Mouse (Mus musculus) frontal cortex, postnatal 14 days (tissue): ENCODE results near the gene Serinc4.

Experiments
- DNase-seq, 2 experiments: peaks; one replicate each; pipeline ENCODE4 v3.0.0; 2022; ENCODE audit warnings: low spot score in 2 of 2

Serinc4 gene

DNA sequence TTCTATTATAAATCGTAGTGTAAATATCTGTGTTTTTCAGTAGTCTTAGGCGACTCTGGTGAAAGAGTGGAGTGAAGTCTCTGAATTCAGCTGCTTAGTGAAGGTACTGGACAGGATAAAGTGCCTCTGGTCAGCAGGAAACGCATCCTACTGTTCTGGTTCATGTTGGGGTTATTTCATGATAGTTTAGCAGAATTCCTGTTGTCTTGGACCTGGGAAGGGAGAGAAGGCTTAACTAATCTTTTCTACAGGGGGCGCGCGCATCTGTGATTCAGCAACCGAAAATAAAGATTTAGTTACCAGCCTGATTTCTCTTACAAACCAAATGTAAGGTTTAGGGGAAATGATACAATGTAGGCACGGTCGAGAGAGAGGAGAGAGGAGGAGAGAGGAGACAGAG lies 8.4 kb downstream of the Serinc4 start:
- no peak for DNase-seq

DNA sequence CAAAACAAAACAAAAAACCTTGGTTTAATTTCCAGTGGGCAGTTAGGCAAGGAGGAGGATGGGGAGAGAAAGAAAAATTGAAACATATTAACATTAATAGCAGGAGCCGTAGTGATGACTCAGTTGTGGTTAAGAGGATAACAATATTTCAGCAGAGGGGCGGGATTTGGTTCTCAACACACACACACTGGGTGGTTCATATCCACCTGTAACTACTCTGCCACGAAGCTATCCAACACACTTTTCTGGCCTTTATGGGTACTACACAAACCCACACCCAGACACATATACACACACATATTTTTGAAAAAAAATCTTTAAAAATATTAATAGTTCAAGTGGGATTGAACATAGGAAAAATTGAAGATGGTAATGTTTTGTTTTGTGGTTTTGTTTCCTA lies 9.6 kb downstream of the Serinc4 start:
- no peak for DNase-seq

DNA sequence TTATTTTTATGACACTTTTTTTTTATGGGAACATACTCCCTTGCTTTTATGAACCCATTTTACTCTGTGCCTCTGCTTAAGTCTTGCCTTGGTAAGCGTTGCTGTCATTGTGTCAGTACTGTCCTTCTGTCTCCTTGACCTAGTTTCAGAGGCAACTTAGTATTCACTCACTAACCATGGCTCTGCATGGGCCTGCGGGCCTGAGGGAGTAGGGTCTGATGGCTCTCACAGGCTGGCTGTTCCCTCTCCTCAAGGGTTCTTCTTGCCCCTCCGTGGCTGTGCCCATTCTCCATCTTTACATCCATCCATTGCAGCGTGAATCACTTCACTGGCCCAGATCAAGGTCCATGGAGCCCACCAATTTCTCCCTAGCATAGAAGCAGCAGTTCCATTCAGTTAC lies 10.1 kb downstream of the Serinc4 start:
- DNase-seq: no peak

DNA sequence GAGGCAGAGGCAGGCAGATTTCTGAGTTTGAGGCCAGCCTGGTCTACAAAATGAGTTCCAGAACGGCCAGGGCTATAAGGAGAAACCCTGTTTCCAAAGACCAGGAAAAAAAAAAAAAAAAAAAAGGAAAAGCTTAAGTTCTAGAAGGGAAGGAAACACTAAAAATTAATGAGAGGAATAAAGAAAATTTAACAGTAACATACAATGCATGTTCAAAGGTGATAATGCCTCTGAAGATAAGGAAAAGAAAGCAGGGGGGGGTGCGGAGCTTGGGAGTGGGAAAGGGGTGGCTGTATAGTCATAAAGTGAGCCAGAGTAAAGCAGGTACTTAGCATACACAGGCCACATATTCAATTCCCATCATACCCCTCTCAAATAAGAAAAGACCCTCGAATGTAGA lies 11.5 kb downstream of the Serinc4 start:
- DNase-seq: no peak

DNA sequence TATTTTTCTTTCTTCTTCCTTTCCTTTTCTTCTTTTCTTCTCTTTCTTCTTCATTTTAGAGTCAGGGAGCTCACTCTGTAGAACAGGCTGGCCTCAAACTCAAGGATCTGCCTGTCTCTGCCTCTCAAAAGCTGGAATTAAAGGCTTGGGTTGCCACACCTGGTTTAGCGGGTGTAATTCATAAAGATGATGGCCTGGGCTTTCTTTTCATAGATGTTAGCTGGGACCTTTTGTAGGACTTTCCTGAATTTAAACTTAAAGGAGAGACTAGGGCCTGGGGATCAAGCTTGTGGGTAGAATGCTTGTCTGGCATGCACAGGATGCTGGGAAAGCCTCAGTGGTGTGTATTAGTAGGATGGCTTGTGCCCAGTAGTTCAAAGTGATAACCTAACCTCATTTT lies 12.4 kb downstream of the Serinc4 start, which contains the start of gene Ell3:
Ell3 (minus strand) TSS at position 101 of the 400 bp plus-strand sequence.
- DNase-seq: no peak

DNA sequence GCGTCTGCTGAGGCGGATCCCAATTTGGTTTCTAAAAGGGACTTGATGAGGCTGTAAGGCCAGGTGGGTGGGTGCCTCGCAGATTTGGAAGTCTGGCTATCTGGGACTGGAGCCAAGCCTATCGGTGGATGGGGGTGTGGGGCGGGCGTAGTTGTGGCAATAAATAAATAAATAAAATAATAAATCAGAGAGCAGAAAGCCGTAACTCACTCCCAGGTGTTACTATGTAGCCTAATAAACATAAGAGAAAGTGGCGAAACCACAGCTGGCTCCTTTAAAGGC lies 13.6 kb downstream of the Serinc4 start:
- no peak for DNase-seq

DNA sequence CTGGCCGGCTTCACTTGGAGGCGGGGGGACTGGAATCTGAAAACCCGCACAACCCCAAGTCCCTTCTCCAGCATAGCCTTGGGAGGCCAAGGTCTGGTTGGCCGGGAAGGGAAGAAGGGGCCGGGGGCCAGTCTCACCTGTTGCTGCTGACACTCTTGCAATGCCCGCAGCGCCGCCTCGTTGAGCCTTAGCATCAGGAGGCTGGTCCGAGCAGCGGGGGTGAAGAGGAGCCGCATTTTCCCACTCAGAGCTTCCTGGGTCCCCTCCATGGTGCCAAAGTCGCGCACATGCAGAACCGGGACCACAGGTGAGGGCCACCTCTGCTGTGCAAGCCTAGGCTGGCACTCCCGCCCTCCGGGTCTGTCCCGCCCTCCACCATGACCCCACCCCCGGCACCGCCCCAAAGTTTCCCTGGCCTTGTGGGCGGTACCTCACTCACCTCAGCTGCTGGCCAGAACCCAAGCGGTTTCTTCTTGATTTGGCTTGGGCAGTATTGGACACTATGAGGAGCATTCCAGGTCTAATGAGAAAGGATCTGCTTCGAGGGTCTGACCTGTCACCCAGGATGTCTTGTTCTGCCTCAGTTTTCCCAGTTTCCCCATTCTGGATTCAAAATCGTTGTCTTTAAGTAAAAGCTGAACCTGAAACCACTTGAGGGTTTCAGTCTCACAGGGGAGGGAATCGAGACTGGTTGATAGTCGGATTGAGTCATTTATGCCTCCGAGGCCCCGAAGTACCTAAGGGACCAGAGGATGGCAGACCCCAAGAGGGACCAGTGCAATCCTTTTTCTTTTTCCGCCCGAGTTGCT lies 14.1 kb downstream of the Serinc4 start:
- no peak for DNase-seq

DNA sequence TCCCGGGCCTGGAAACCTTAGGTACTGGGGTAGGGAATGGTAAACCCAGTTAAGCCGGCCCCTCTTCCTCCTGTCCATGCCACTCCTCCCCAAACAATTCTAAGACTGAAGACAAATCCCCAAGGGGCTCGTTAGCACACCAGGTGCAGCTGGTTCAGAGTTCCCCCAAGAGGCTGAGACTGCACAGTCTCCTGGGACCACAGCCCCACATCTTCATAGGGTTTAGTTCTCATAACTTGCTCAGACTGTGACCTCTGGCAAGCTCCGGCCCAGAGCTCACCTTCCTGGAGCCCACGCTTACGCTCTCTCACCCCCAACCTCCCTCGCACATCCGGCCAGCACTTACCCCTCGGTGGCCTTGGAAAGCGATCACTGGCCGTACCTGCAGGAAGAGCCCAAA lies 14.8 kb downstream of the Serinc4 start:
- no peak for DNase-seq

DNA sequence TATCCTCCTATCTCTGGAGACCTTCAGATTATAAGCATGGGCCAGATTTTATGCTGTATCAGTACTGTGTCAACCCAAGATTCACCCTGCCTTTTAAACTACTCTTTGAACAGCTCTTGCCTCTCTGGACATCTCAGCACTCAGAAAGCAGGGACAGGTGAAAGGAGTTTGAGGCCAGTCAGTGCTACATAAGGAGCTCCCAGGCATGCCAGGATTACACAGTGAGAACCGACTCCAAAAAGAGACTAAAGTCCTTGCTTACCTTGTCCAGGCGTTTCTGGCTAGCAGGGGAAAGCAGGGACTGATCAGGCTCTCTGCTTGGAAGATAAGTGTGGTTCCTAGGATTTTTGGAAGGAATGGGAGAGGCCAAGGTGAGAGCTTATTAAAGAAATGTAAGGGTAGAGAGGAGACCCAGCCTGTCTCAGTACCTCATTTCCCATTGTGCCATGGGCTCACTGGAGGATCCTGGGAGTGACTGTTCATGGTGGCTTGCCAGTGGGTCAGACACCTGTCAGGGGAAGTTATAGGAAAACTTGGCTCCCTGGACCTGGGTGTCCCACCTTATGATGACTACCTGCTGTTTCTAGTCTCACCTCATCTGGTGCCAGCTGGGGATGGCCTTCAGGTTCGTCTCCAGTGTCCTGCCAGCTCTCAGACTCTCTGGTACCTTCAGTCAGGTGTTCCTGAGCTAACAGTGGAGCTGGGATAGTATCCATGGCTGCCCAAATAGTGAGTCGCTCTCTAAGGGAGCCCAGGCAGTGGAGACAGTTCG lies 15.6 kb downstream of the Serinc4 start:
- no peak for DNase-seq

DNA sequence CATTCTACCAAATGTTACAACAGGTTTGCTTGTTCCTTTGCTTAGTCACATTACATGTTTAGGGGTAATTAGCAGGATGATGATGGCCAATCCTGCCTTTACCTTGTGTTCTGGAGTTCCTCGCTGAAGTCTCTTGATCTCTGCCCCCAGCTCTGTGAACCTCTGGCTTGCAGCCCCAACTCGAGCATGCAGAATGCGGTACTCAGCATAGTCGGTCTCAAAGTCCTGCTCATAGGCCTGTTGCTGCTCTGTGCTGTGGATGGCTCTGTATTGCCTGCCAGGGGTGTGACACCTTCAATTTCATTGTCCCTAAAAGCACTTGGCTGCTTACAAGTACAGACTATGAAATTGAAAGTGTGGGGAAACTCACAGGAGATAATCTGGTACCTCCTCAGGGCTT lies 16.8 kb downstream of the Serinc4 start:
- DNase-seq: no peak

DNA sequence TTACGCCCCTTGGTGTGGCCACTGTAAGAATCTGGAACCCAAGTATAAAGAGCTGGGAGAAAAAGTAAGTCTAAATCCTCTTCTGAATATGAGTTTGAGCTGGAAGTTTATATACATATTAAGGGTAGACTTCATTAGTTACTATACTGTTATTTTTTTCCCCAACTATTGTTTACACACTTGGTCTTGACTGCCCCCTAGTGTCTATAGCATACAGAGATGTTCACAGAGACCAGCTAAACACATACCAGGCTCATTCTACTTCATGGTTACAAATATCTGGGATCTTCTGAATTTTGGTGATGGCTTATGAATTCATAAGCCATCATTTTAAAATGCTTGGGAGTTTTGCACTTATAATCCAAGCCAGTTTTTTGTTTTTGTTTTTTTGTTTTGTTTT lies 21.7 kb downstream of the Serinc4 start:
- no peak for DNase-seq

DNA sequence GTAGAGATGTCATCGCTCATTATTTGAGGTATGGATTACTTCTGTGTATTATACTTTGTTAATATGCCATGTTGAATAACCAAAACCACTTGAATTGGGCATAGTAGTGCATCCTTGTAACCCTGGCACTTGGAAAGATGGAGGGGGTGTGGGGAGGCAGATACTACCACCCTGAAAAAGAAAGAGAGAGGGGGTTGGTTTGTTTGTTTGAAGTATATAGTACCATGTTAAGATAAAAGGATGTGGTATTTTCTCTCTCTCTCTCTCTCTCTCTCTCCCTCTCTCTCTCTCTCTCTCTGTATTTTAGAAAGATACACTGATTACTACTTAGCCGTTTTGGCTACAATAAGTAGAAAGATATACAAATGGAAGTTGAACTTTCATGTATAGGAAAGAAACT lies 30.7 kb downstream of the Serinc4 start:
- no peak for DNase-seq

DNA sequence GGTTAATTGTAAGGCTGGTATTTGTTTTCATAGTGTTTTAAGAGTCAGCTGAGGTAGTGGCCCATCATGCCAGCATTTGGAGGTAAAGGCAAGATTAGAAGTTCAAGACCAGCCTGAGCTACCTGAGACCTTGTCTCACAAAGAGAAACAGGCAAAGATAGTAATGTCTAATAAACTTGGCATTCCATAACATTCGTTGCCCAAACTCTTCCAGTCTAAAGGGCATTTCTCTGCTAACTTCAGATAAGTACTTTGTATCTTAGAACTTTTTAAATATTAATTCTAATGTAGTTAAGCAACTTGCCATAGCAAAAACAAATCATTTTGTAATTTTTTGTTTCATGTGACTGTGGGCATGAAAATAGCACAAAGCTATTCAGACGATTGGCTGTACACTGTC lies 33.4 kb downstream of the Serinc4 start:
- no peak for DNase-seq

DNA sequence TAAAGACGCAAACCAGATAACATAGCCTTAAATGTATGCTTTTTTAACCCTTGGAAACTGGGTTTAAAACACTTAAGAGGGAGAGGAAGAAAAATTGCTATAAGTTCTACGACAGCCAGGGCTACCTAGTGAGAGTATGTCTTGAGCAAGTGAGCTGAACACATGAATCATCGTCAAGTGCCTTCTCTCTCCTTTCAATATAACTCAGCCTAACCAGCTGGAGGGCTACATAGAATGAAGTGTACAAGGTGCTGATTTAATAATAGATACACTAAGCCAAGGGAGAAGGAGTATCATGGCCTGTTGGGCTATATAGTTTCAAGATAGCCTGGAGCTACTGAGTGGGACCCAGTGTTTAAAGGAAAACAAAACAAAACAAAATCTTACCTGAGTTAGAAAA lies 38.1 kb downstream of the Serinc4 start:
- no peak for DNase-seq

DNA sequence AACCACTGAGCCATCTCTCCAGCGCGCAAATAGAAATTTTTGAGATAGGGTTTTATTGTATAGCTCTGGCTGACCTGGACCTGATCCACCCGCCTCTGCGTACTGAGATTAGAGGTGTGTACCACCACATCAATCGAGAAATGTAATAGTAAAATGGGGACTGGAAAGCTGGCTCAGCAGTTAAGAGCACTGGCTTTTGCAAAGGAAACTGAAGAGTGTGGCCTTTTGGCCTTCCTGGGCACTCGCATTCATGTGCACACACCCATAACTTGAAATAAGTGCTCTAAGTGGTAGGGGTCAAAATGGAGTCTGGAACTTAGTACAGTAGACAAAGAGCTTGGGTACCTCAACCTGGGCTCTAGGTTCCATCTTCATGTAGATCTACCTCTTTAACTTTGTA lies 40.2 kb downstream of the Serinc4 start:
- no peak for DNase-seq

DNA sequence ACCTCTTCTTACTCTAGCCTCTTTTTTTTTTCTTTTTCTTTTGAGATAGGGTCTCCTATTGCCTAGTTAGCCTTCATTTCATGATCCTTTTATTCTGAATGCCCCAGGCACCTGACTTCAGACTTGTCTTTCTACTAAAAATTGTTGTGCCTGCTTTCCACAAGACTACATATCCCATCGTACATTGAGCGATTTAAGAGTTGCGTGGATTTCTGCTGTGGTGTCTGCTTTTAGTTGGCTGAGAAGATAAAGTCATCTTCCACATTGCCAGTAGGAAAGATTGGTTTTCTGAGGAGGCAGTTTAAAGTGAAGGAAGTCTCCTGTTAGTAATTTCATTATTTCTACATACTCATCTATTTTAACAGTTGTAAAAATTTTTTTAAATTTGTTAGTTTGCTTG lies 41.0 kb downstream of the Serinc4 start:
- DNase-seq: no peak

DNA sequence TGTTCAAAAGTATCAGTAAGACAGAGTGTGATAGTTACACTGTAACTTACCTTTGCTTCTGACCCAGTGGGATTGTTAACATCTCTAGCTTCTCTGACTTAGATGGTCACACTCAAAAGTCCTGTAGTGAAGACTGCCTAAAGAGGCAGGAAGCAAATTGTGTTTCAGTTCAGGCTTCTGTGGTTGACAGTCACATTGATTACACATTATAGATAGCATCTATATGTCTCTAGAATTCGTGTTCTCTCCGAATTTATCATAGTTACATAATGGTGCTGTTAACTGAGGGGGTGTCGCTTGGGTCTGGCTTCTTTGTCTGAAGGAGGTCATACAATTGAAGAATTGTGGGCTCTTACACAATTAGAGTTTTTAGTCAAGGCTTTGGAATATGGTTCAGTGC lies 41.5 kb downstream of the Serinc4 start:
- DNase-seq: no peak

DNA sequence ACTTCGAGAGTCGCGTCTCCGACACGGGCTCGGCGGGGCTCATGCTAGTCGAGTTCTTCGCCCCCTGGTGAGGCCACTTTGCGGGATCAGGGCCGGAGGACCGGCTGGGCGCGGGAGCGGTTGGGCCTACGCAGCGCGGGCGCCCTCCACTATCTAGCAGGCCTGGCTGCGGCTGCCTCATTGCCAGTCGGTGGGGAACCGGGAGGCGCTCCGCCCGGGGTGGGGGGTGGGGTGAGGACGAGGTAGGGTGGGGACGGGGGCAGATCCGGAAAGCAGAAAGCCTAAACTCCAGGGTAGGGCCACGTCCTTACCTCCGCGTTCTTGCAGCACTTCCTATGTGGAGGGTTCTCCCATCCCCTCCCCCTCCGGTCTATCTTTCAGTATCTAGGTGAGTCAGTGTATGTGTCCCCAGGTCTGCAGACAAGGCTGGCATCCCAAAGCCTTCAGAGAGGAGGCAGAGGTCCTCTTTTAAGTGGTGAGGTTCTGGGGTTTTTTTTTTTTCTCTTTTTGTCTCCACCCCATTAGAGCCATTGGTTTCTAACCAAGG lies 42.4 kb downstream of the Serinc4 start:
- peak in 1 of 2 experiments; percentile 19 for DNase-seq

DNA sequence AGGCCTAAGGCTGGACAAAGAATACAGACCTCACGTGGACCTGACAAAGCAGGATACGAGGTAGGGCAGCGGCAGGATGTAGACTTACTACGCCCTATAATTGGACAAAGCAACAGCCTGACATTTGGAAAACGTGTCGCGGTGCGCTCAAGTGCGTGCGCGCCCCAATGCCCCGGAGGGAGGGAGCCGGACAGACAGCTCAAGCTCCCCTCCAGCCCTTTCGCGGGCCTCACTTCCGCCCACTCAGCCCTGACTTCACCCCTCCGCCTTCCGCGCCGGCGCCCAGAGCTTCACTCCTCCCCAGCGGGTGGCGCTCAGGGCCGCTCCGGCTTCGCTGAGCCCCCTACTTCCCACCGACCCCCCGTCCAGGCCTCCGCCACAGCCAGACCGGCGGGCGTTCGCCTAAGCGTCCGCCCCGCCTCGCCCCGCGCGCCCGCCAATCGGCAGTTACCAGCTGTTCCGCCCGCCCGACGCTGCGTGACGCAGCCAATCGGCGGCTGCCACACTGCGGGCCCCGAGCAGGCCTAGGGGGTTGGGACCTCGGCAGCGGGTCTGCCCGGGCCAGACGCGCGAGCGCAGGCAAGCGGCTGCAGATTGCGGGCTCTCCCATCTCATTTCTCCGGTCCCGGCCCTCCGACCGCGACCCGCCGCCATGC lies 43.1 kb downstream of the Serinc4 start, which contains the start of the genes Pdia3 and Catsper2:
Pdia3 (plus strand) TSS at position 389 of the 656 bp plus-strand sequence.
Catsper2 (minus strand) TSS at position 406 of the 656 bp plus-strand sequence.
- DNase-seq: peak; percentile 91 to 93

DNA sequence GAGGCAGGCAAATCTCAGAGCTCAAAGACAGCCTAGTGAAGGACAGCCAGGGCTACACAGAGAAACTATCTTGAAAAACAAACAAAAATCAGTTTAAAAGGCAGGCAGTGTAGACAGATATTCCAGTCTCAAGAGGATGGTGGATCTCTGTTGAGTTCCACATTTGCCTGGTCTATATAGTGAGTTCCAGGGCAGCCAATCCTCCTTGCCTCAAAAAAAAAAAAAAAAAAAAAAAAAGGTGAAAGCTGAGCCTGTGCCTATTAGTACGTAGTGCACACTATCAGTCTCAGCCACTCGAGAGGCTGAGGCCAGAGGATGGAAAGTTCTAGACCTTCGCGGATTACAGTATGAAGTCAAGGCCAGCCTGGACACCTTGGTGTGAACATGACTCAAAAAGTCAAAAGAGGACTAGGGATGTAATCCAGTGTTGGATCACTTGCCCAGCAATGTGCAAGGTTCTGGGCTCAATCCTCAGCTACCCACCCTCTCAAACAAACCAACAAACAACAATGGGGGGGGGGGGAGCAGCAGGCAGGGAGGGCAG lies 43.7 kb downstream of the Serinc4 start:
- peak in 1 of 2 experiments; percentile 10 for DNase-seq

DNA sequence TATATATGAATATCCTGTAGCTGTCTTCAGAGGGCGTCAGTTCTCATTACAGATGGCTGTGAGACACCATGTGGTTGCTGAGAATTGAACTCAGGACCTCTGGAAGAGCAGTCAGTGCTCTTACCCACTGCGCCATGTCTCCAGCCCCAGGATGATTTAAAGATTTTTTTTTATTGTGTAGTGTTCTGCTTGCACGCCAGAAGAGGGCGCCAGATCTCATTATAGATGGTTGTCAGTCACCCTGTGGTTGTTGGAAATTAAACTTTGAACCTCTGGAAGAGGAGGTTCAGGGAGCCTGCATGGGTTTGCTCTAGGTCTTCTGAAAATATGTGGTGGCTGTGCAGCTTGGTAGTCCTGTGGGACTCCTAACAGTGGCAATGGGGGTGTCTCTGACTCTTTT lies 48.4 kb downstream of the Serinc4 start:
- DNase-seq: no peak

DNA sequence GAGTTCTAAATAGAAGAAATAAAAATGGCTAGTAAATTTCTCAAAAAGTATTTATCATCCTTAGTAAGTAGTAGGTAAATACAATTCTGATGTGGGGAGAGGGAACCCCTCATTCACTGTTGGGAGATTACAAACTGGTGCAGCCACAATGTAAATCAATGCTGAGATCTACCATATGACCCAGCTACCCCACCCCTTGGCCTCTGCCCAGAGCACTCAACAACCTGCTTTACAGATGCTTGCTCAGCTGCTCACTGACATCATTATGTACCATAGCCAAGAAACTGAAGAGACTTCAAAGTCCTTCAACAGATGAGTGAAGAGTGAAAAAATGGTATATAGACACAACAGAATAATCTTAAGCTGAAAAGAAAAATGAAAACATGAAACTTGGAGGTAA lies 53.3 kb downstream of the Serinc4 start:
- no peak for DNase-seq
